Mouse (Mus musculus) forebrain, postnatal 0 days (tissue): ENCODE results near the gene Slc50a1. TPM values are rescaled to one million over a fixed set of nuclear protein-coding genes. Genes with fewer than 3 reads are reported as not detected.

Experiments
- ATAC-seq: fragments of 200-750 bp; cut with Nextera tagmentation; 2 replicates; pipeline ENCODE4 v1.8.0; 2017; ENCODE audit warnings: mild to moderate bottlenecking, moderate library complexity
- DNase-seq: peaks from one replicate; pipeline ENCODE4 v3.0.0-alpha.2; 2015
- H3K27ac ChIP-seq: fragments of 300-500 bp; sonication (generic); 2 replicates; pipeline ENCODE4 v1.5.1; 2014; ENCODE audit warnings: low read depth, mild to moderate bottlenecking, antibody characterized with exemption, low read length, moderate library complexity, mixed read lengths
- H3K27me3 ChIP-seq: fragments of 300-500 bp; sonication (generic); 2 replicates; pipeline ENCODE4 v1.6.1; 2014; ENCODE audit warnings: mild to moderate bottlenecking, low read length, mixed read lengths; ENCODE audit not compliant: insufficient read depth
- H3K36me3 ChIP-seq: fragments of 300-500 bp; sonication (generic); 2 replicates; pipeline ENCODE4 v1.6.1; 2014; ENCODE audit warnings: mild to moderate bottlenecking, moderate library complexity; ENCODE audit not compliant: insufficient read depth
- H3K4me1 ChIP-seq: fragments of 300-500 bp; sonication (generic); 2 replicates; pipeline ENCODE4 v1.6.1; 2014; ENCODE audit warnings: antibody characterized with exemption; ENCODE audit not compliant: insufficient read depth
- H3K4me2 ChIP-seq: fragments of 300-500 bp; sonication (generic); 2 replicates; pipeline ENCODE4 v1.6.1; 2014; ENCODE audit warnings: low read depth, mild to moderate bottlenecking, moderate library complexity
- H3K4me3 ChIP-seq: fragments of 300-500 bp; sonication (generic); 2 replicates; pipeline ENCODE4 v1.5.1; 2014; ENCODE audit warnings: low read depth, low read length, mixed read lengths
- H3K9ac ChIP-seq: fragments of 300-500 bp; sonication (generic); 2 replicates; pipeline ENCODE4 v1.6.1; 2014; ENCODE audit warnings: mild to moderate bottlenecking
- H3K9me3 ChIP-seq: fragments of 300-500 bp; sonication (generic); 2 replicates; pipeline ENCODE4 v1.6.1; 2016; ENCODE audit warnings: low read length
- CTCF ChIP-seq: sonication (generic); IDR thresholded peaks from 2 replicates; pipeline ENCODE4 v1.5.1; 2016; ENCODE audit warnings: antibody characterized with exemption, control low read depth, low read depth
- WGBS: fragments of 180-500 bp; shearing (Covaris S2); extraction: QIAGEN DNeasy Blood & Tissue Kit; methylation state at CpG from one replicate; pipeline ENCODE4 v1.1.7; 2014; 5-methylcytosine and 5-hydroxymethylcytosine counted together
- polyA plus RNA-seq: library from polyadenylated mRNA; unstranded; fragments of >200 nt; fragmentation: Nextera tagmentation; extraction: Ambion mirVana; gene quantifications from 2 replicates; pipeline ENCODE4 v1.2.1, GENCODE M21; 2015
- total RNA-seq: library from RNA; depleted of rRNA; stranded (reverse); fragments of >200 nt; gene quantifications from 2 replicates; pipeline ENCODE4 v1.2.3, GENCODE M21; 2014

Gene Slc50a1
- total and polyA plus RNA-seq, 2 experiments from 2014 or later = 26.7 to 34.8 TPM

GRCm38 (mm10) chr3:89305105-89305504 lies 34.7 kb upstream of the Slc50a1 start:
- Histone ChIP-seq H3K4me1 (no peaks in the 10 kb centered on the region), H3K27ac (no peak overlapping the region), H3K4me3 (no peak overlapping the region), H3K9me3 (no peaks in the 10 kb centered on the region), H3K9ac (no peak overlapping the region), H3K4me2 (no peak overlapping the region), H3K36me3 (no peaks in the 10 kb centered on the region), H3K27me3 (no peaks in the 10 kb centered on the region; the same call in 1 of the 2 replicates)
- ATAC-seq (no peak), DNase-seq (no peak)
- TF ChIP-seq CTCF = no peak
- WGBS = 73% methylated on average over 4 of the region's 4 CpGs

- no peak overlapping the region for H3K4me2 ChIP-seq
- WGBS = 72% methylated on average over 6 of the region's 6 CpGs
- no peaks in the 10 kb centered on the region for H3K4me1 ChIP-seq
- H3K27me3 ChIP-seq = no peaks in the 10 kb centered on the region; the same call in 1 of the 2 replicates
- H3K4me3 ChIP-seq = no peak overlapping the region
- no peak for DNase-seq
- ATAC-seq = no peak
- H3K9me3 ChIP-seq = no peaks in the 10 kb centered on the region
- no peak overlapping the region for H3K9ac ChIP-seq
- no peak overlapping the region for H3K27ac ChIP-seq
- H3K36me3 ChIP-seq = no peaks in the 10 kb centered on the region
- no peak for TF ChIP-seq CTCF
Measured at GRCm38 (mm10) chr3:89304440-89304839, 34.1 kb upstream of the Slc50a1 start.

- DNase-seq (no peak), ATAC-seq (no peak)
- 0 out of 2 replicates have a peak, but pooled peaks have one; percentile 11 for TF ChIP-seq CTCF
- Histone ChIP-seq H3K9ac (no peak overlapping the region), H3K4me2 (no peak overlapping the region), H3K4me1 (no peaks in the 10 kb centered on the region), H3K27ac (no peak overlapping the region), H3K36me3 (no peaks in the 10 kb centered on the region), H3K4me3 (no peak overlapping the region), H3K9me3 (no peaks in the 10 kb centered on the region), H3K27me3 (no peaks in the 10 kb centered on the region; the same call in 1 of the 2 replicates)
- 64% methylated on average over 2 of the region's 2 CpGs for WGBS
Measured at GRCm38 (mm10) chr3:89300514-89300913, 30.1 kb upstream of the Slc50a1 start.

GRCm38 (mm10) chr3:89300071-89300470 lies 29.7 kb upstream of the Slc50a1 start:
- H3K4me2 ChIP-seq = peak overlapping the region; percentile 32
- no peak for DNase-seq
- no peaks in the 10 kb centered on the region; the same call in 1 of the 2 replicates for H3K27me3 ChIP-seq
- no peaks in the 10 kb centered on the region for H3K4me1 ChIP-seq
- no peak overlapping the region for H3K4me3 ChIP-seq
- no peak overlapping the region for H3K27ac ChIP-seq
- no peak for TF ChIP-seq CTCF
- ATAC-seq = no peak
- no peaks in the 10 kb centered on the region for H3K36me3 ChIP-seq
- H3K9me3 ChIP-seq = no peaks in the 10 kb centered on the region
- WGBS = 62% methylated on average over 1 of the region's 1 CpGs
- no peak overlapping the region for H3K9ac ChIP-seq

- Histone ChIP-seq H3K27me3 (no peaks in the 10 kb centered on the region; the same call in 1 of the 2 replicates), H3K36me3 (no peaks in the 10 kb centered on the region), H3K4me2 (peak overlapping the region; percentile 32), H3K4me3 (no peak overlapping the region), H3K9me3 (no peaks in the 10 kb centered on the region), H3K4me1 (no peaks in the 10 kb centered on the region), H3K9ac (no peak overlapping the region), H3K27ac (no peak overlapping the region)
- peak; percentile 73 for ATAC-seq
- WGBS = 8% methylated on average over 14 of the region's 14 CpGs
- TF ChIP-seq CTCF = peak; percentile 40
- peak; percentile 49 for DNase-seq
Measured at GRCm38 (mm10) chr3:89299499-89299898, 29.1 kb upstream of the Slc50a1 start.

GRCm38 (mm10) chr3:89298908-89299307 lies 28.5 kb upstream of the Slc50a1 start:
- H3K4me3 ChIP-seq = no peak overlapping the region
- no peak for TF ChIP-seq CTCF
- no peaks in the 10 kb centered on the region for H3K4me1 ChIP-seq
- no peaks in the 10 kb centered on the region for H3K36me3 ChIP-seq
- ATAC-seq (no peak), DNase-seq (no peak)
- WGBS = 69% methylated on average over 6 of the region's 6 CpGs
- no peaks in the 10 kb centered on the region for H3K9me3 ChIP-seq
- no peaks in the 10 kb centered on the region; the same call in 1 of the 2 replicates for H3K27me3 ChIP-seq
- H3K9ac ChIP-seq = no peak overlapping the region
- no peak overlapping the region for H3K4me2 ChIP-seq
- no peak overlapping the region for H3K27ac ChIP-seq

- Histone ChIP-seq H3K9ac (no peak overlapping the region), H3K27ac (no peak overlapping the region), H3K4me1 (no peaks in the 10 kb centered on the region), H3K36me3 (no peaks in the 10 kb centered on the region), H3K9me3 (no peaks in the 10 kb centered on the region), H3K27me3 (no peaks in the 10 kb centered on the region; the same call in 1 of the 2 replicates), H3K4me3 (no peak overlapping the region), H3K4me2 (no peak overlapping the region)
- WGBS = 70% methylated on average over 11 of the region's 11 CpGs
- ATAC-seq (peak; percentile 77), DNase-seq (peak; percentile 60)
- no peak for TF ChIP-seq CTCF
Measured at GRCm38 (mm10) chr3:89296761-89297396, 26.5 kb upstream of the Slc50a1 start.
